Mouse (Mus musculus): Measurements from ENCODE around the gene Trib3. TPM values are rescaled to one million over a fixed set of nuclear protein-coding genes. Genes with fewer than 3 reads are reported as not detected.
"Not testable (repeated sequence)": the region's sequence is repeated elsewhere in the genome, so short reads cannot be mapped to it uniquely, and the experiment has no call there.

Gene Trib3
- 1 to 10 TPM; 2.4 to 5.1 TPM for polyA plus RNA-seq (2017; shearing (Covaris generic))

DNA sequence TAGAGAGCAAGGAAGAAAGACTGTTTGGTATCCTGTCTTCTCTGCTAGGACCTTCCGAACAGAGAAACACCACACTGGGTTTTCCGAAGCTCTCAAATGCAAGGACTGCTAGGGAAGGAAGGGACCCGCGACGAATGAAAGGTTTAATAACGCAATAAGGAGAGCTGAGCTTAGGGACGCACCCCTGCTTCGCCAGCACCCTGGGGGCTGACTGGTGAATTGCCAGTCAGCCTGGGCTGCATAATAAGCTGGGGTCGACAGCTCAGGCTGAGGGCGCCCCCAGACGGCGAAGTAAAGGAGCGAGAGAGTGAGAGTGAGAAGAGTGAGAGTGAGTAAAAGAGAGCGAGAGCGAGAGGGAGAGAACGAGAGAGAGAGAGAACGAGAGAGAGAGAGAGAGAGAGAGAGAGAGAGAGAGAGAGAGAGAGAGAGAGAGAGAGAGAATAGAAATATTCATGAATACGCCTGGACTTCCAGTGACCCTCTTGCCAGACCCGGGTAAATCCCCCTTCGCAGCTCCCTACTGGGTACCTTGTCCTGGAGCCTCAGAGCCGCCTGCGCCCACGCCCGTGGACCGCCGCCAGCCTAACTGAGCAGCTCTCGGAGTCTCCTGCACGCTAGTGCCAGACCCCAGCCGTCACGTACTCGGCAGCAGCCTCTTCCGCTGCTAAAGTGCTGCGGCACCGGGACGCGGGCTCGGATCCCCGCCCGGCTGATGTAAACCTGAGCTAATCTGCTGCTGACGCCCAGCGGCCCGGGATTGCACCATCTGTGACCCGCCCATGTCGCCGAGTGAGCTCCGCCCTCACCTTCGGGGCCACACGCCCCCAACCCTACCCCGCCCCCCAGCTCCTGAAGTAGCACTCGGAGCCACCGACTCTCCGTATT lies at the start of gene Trib3:
Gene Trib3, minus strand, starts transcription at position 704 of the 885 bp plus-strand sequence.
- ATAC-seq: peak; percentile 88

DNA sequence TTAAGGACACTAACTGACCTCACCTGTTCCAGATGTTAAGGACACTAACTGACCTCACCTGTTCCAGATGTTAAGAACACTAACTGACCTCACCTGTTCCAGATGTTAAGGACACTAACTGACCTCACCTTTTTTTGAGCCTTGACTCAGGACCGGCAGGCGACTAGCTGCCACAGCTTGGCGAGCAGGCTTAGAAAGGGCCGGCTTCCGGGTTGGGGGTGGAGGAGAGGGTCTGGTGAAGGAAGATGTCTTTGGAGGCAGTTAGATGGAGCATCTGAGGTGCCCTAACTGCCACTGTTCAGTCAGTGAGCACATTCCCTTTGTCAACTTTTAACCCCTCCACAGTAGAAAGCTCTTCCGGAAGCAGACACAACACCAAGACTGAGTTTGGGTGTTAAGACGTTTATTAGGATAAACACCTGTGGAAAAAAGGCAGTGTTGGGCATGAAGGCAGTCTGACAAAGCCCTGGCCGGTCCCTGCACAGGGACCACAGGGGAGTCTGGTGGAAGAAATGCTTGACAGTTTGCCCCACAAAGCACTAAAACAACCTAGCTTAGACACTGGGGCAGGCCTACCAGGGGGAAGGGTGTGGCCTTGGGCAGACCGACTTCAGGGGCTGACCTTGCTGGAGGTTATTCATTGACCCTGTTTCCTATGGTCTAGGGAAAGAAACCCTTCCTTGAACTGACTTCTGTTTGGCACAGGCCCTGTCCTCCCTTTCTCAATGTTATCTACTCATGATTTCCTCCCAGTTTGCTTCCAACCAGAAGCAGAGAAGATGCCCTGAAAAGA lies 49.6 kb upstream of the Trib3 start:
- no peak for ATAC-seq

GRCm38 (mm10) chr2:152392786-152393185 lies 49.0 kb upstream of the Trib3 start:
- ATAC-seq: peak; percentile 44

DNA sequence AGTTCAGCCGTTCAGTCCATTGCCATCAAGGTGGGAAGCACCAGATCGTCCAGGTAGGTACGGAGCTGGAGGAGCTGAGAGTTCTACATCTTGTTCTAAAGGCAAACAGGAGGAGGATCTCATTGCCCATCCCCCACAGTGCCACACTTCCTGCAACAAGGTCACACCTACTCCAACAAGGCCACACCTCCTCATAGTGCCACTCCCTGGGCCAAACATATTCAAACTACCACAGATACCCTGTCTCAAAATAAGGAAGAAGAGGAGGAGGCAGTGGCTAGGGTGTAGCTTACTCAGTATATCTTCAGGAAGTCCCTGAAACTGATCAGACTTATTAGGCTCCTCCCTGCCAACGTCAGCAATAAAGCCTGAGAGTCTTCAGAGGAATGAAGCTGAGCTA lies 40.4 kb upstream of the Trib3 start:
- ATAC-seq: no peak

DNA sequence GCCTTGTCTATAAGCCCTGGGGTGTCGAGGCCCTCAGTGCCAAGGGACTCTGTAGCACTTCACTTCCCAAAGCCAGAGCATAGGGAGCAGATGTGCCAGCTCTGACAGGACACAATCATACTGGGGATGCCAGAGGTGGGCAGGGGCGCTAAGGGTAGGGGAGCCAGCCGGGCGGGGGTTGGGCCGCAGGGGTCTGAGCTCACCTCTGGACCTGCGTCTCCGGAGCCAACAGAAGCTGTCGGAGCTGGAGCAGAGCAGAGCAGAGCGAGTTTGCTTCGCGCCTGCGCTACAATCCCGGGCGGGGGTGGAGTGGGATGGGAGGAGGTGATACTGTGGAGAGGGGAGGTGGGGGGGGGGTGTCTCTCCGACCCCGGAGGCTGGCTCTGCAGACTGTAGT lies 32.5 kb upstream of the Trib3 start, which contains the start of gene Nrsn2:
Gene Nrsn2, minus strand, starts transcription at position 294 of the 397 bp plus-strand sequence.
- no peak for ATAC-seq

GRCm38 (mm10) chr2:152375652-152376344 lies 32.0 kb upstream of the Trib3 start:
- ATAC-seq: no peak

DNA sequence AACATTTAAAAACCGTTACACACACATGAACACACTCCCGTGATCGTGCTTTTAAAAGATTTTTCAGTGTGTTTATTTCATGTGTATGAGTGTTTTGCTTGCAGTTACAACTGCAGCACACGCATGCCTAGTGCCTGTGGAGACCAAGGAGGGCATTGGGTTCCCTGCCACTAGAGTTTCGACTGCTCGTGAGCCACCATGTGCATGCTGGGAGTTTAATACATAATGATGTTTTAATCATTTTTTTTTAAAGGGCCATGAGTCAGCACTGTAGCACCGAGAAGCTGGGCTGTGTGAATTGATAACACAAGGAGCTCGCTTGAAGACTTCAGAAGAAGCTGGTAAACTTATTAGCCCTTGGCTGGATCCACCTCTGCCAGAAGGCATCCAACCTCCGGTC lies 29.7 kb upstream of the Trib3 start:
- ATAC-seq: no peak

DNA sequence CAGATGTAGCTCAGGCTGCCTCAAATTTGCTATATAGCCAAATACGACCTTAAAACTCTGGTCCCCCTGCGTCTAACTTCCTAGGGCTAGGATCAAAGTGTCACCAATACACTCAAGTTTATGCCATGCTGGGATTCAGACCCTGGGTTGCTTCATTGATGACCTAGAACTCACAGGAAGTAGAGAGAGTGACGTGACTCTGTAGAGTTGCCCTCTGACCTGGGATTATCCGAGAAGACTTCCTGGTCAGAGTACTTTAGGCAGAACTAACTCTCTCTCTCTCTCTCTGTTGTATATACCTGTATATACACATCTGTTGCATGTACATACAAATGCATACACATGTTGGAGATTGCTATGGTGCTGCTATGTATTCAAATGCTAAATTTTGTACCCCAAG lies 28.8 kb upstream of the Trib3 start:
- no peak for ATAC-seq

GRCm38 (mm10) chr2:152372104-152372503 lies 28.3 kb upstream of the Trib3 start:
- ATAC-seq: peak; percentile 97

DNA sequence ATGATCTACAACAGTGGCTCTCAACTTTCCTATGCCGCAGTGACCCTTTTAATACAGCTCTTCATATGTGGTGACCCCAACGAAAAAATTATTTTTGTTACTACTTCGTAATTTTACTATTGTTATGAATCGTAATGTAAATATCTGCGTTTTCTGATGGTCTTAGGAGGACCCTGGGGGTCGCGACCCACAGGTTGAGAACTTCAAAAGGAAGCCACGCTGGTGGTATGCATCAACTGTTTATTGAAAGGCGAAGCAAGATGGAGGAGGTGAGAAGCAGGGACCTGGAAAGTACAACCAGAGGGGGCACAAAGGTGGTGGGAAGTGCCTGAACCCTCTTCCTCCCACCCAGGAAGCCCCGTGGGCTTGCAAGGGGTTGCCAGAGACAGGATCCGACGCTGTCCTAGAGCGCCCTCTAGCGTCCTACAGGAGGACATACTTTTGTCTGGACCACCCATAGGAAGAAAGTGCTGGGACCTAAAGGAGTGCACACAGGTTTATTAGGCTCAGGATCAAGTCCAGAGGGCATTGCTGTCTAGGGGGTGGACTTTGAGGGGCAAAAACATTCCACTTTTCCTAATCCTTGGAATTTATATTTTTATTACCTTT lies 24.8 kb upstream of the Trib3 start:
- ATAC-seq: peak; percentile 64

DNA sequence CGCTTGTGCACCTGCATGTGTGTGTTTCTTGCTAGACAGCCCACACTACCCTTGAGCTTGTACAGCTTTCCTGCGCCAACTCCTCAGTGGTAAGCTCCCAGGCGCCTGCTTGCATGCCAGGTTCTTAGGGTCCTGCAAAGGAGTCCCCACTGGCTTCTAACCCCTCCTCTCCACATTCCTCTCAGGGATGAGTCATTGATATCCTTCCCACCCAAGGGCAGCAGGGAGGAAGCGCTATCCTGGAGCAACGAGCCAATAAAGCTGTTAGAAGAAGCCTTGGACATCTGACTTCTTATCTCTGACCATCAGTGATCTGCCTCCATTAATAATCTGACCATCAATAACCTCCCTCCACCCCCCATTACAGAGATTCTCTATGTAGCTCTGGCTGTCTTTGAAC lies 24.1 kb upstream of the Trib3 start:
- ATAC-seq: no peak

- peak; percentile 70 for ATAC-seq
Observed at GRCm38 (mm10) chr2:152363245-152364147, 19.7 kb upstream of the Trib3 start.

DNA sequence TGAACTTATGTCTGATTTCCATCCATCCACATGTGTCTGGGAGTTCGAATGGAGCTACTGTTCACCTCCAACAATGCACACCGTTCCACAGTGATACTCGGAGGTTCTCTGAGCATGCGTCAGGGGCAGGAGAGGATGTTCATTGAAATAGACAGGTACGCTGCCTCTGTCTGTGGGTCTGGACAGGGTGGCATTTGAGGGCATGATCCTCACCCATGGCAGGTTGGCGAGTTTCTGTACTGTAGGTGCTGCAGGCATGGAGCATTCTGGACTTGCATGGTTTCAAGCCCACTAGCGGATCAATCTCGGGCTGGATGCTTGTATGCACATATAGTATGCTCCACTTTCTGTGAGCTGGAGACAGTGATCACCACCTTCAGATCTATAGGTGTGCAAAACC lies 17.4 kb upstream of the Trib3 start:
- no peak for ATAC-seq

DNA sequence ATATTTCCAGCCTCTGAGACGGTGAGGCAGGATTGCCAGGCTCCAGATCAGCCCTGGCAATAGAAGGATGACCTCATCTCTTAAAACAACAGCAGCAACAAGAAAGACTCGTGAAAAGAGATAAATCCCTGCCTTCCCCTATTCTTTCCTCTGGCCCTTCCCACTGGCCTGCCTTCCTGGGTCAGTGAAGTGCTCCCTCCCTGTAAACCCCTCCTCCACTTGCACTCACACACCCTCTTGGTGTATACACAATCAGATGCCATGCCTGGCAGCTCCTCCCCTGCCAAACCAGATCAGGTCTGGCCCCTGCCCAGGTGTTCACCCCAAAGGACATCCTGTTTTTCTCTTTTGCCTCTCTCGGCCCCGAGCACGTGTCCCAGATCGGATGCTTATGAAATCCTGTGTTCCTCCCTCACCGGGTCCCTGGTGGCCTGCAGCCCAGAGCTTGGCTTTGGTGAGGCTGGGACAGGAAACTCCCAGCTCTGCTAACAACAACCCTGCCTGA lies 16.5 kb upstream of the Trib3 start:
- peak; percentile 78 for ATAC-seq

GRCm38 (mm10) chr2:152359616-152360015 lies 15.8 kb upstream of the Trib3 start:
- peak; percentile 3 for ATAC-seq

GRCm38 (mm10) chr2:152358977-152359376 lies 15.1 kb upstream of the Trib3 start:
- ATAC-seq: not testable (repeated sequence)

DNA sequence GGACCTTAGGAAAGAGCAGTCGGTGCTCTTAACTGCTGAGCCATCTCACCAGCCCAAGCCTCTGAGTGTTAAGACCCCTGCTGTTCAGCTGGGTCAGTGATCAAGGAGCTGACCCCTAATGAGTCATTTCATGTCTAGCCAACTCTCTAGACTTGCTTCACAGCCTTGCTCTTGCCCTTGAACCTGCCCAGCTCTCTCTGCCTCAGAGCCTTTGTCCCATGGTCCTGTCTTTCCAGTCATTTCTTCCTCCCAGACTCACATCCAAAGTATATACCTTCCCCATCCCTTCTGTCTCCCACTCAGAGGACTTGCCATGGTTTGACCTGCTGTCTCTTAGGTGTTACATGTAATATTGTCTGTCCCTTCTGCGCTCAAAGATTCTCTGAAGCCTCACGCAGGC lies 13.4 kb upstream of the Trib3 start:
- no peak for ATAC-seq

DNA sequence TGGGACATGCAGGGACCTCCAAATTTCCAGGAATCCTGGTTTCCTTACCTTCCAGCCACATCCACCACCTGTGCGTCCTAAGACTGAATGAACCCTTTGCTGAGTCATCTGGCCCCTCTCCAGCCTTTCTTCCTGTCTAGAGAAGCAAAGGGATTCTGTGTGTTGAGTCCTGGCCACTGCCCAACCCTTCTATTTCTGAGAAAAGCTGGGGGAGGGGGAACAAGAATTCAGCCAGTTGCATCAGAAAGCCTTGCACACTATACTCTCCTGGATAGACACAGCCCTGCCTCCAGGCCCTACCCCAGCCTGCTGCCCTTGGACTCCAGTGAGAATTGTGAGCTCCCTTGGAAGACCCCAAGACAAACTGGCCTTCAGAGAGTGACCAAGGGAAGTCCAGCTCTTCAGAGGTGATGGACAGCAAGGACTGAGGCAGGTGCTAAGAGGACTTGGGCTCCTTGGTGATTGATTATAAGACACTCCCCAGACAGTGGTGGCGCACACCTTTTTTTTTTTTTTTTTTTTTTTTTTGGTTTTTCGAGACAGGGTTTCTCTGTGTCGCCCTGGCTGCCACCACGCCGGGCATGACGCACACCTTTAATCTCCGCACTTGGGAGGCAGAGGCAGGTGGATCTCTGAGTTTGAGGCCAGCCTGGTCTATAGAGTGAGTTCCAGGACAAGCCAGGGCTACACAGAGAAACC lies 6.2 kb upstream of the Trib3 start:
- no peak for ATAC-seq

DNA sequence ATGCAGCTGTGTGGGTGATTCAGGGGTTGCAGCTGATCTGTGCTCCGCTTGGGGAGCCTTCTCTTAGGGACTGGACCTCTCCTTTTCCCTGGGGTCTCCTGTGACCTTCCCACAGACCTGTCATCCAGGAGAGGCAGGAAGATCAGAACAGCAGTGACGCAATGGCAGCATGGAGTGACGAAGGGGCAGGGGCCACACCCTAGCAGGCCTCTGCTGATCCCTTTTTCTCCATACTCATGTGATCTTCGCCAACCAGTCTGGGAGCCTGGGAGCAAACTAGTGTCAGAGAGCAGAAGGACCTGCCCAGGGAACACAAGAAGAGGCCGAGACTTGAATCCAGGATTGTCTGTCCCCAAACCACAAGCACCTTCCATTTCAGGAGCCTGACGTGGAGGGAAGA lies 5.4 kb upstream of the Trib3 start:
- no peak for ATAC-seq

DNA sequence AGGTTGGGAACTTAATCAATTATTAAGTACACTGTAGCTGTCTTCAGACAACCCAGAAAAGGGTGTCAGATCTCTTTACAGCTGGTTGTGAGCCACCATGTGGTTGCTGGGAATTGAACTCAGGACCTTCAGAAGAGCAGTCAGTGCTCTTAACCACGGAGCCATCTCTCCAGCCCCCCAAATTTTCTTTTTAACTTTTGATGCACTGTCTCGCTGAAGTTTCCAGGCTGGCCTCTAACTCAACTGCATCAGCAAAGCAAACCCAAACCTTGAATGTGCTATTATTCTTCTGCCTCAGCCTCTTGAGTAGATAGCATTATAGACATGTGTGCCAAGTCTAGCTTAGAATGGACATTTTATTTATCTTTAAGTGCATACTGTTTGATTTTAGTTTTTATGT lies 3.9 kb upstream of the Trib3 start:
- ATAC-seq: no peak
